Mouse (Mus musculus): ENCODE data around the gene Kel.

- TF ChIP-seq POLR2A (IDR thresholded peaks at IDR 0.05; ENCODE audit: insufficient read depth, low read depth, low read length) = no peak
- TF ChIP-seq CTCF (IDR thresholded peaks at IDR 0.05; ENCODE audit: insufficient read depth, low read depth, low read length) = no peak
Observed at GRCm38 (mm10) chr6:41685596-41685995, 18.5 kb downstream of the Kel start.
